Mouse (Mus musculus) forebrain, embryonic 15.5 days (tissue): ENCODE results near the gene Eif3b. TPM values are rescaled to one million over a fixed set of nuclear protein-coding genes. Genes with fewer than 3 reads are reported as not detected.

Experiments
- ATAC-seq: fragments of 200-750 bp; cut with Nextera tagmentation; replicated peaks from 2 replicates; pipeline ENCODE4 v1.8.0; 2017; ENCODE audit warnings: mild to moderate bottlenecking, moderate TSS enrichment, moderate library complexity
- H3K27ac ChIP-seq: fragments of 300-500 bp; sonication (generic); replicated peaks from 2 replicates; pipeline ENCODE4 v1.5.1; 2015; ENCODE audit warnings: mild to moderate bottlenecking, inconsistent platforms
- H3K27me3 ChIP-seq: fragments of 300-500 bp; sonication (generic); 2 replicates; pipeline ENCODE4 v1.6.1; 2015; ENCODE audit warnings: inconsistent platforms
- H3K36me3 ChIP-seq: fragments of 300-500 bp; sonication (generic); 2 replicates; pipeline ENCODE4 v1.6.1; 2015; ENCODE audit warnings: mild to moderate bottlenecking, inconsistent platforms
- H3K4me1 ChIP-seq: fragments of 300-500 bp; sonication (generic); 2 replicates; pipeline ENCODE4 v1.6.1; 2015; ENCODE audit warnings: inconsistent platforms
- H3K4me2 ChIP-seq: fragments of 300-500 bp; sonication (generic); replicated peaks from 2 replicates; pipeline ENCODE4 v1.6.1; 2015; ENCODE audit warnings: mild to moderate bottlenecking, inconsistent platforms
- H3K4me3 ChIP-seq: fragments of 300-500 bp; sonication (generic); 2 replicates; pipeline ENCODE4 v1.5.1; 2015; ENCODE audit warnings: mild to moderate bottlenecking, inconsistent platforms
- H3K9ac ChIP-seq: fragments of 300-500 bp; sonication (generic); replicated peaks from 2 replicates; pipeline ENCODE4 v1.6.1; 2015; ENCODE audit warnings: mild to moderate bottlenecking, inconsistent platforms
- H3K9me3 ChIP-seq: fragments of 300-500 bp; sonication (generic); 2 replicates; pipeline ENCODE4 v1.6.1; 2016; ENCODE audit warnings: inconsistent platforms
- WGBS: fragments of 180-500 bp; shearing (Covaris S2); methylation state at CpG from one replicate; pipeline ENCODE4 v1.1.7; 2015; ENCODE audit warnings: mixed read lengths; 5-methylcytosine and 5-hydroxymethylcytosine counted together
- polyA plus RNA-seq: library from polyadenylated mRNA; unstranded; fragments of >200 nt; fragmentation: Nextera tagmentation; extraction: Ambion mirVana; gene quantifications from 2 replicates; pipeline ENCODE4 v1.2.1, GENCODE M21; 2015

Eif3b gene
- polyA plus RNA-seq, 1 experiment from 2014 or later = 96.7 TPM

DNA sequence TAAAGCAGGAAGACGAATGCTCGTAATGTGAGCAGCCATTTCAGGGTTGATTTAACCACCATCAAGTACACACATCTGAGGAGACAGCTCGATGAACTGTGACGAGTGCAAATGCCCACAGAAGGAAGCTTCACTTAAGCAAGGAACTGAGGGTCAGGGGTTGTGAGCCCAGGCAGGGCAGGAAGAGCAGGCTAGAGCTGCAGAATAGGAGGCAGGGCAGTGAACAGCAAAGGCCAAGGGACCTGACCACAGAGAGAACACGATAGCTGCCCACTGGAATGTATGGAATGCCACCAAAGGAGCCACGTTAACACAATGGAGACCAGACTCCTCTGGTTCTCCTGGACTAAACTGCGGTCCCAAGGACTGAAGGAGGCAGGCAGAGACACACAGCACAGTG, 35.6 kb upstream of the Eif3b start:
- ATAC-seq = no peak

GRCm38 (mm10) chr5:140384462-140384861, 34.7 kb upstream of the Eif3b start:
- WGBS = 92% methylated on average over 1 of the region's 1 CpGs
- Histone ChIP-seq H3K36me3 (no peaks in the 10 kb centered on the region), H3K4me3 (no peak overlapping the region)

More for the DNA sequence above, 35.6 kb upstream of the Eif3b start:
- H3K27me3 ChIP-seq = no peaks in the 10 kb centered on the region
- H3K4me1 ChIP-seq = peaks cover 11% of the 10 kb centered on the region
- H3K4me3 ChIP-seq = no peak overlapping the region
- no peaks in the 10 kb centered on the region for H3K9me3 ChIP-seq
- no peak overlapping the region for H3K27ac ChIP-seq
- H3K4me2 ChIP-seq = no peak overlapping the region
- no peaks in the 10 kb centered on the region for H3K36me3 ChIP-seq
- WGBS = 35% methylated on average over 7 of the region's 7 CpGs
- H3K9ac ChIP-seq = no peak overlapping the region

DNA sequence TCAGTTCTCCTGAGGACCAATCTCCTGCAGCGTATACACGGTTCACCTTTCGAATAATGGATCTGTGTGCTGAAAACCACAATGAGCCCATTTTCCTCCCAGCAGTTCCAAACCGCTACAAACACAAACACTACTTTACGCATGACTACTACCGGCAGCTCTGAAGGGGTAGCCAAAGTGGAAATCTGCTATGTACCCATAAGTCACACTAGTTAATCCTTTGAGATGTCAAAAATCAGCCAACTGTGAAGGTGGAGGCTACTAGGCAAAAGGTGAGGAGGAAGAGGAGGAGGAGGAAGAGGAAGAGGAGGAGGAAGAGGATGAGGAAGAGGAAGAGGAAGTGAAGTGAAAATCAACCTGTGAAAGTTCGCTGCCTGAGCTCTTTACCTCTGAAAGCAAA, 31.9 kb upstream of the Eif3b start:
- Histone ChIP-seq H3K36me3 (no peaks in the 10 kb centered on the region), H3K9me3 (no peaks in the 10 kb centered on the region), H3K4me1 (peaks cover 21% of the 10 kb centered on the region), H3K4me2 (no peak overlapping the region), H3K9ac (no peak overlapping the region), H3K27ac (no peak overlapping the region), H3K27me3 (no peaks in the 10 kb centered on the region), H3K4me3 (no peak overlapping the region)
- ATAC-seq = no peak
- WGBS = 86% methylated on average over 7 of the region's 7 CpGs

More at GRCm38 (mm10) chr5:140384462-140384861, 34.7 kb upstream of the Eif3b start:
- Histone ChIP-seq H3K9ac (no peak overlapping the region), H3K4me2 (no peak overlapping the region), H3K4me1 (peaks cover 20% of the 10 kb centered on the region), H3K9me3 (no peaks in the 10 kb centered on the region), H3K27ac (no peak overlapping the region), H3K27me3 (no peaks in the 10 kb centered on the region)
- ATAC-seq = no peak

- ATAC-seq = no peak
- peak overlapping the region; percentile 76 for H3K4me3 ChIP-seq
- H3K27ac ChIP-seq = no peak overlapping the region
- H3K4me2 ChIP-seq = peak overlapping the region; percentile 96
- H3K4me1 ChIP-seq = peaks cover 21% of the 10 kb centered on the region
- 79% methylated on average over 12 of the region's 12 CpGs for WGBS
- no peaks in the 10 kb centered on the region for H3K27me3 ChIP-seq
- H3K9ac ChIP-seq = peak overlapping the region; percentile 68
- no peaks in the 10 kb centered on the region for H3K9me3 ChIP-seq
- no peaks in the 10 kb centered on the region for H3K36me3 ChIP-seq
Measured at GRCm38 (mm10) chr5:140387816-140388510, 31.2 kb upstream of the Eif3b start.

- peak within 1 kb of the TSS; percentile 96 for H3K4me2 ChIP-seq
- peak within 1 kb of the TSS; percentile 68 for H3K9ac ChIP-seq
Measured at GRCm38 (mm10) chr5:140388588-140389576, 30.2 kb upstream of the Eif3b start, which contains the start of gene Snx8. Snx8 (minus strand) TSS chr5:140389262.

DNA sequence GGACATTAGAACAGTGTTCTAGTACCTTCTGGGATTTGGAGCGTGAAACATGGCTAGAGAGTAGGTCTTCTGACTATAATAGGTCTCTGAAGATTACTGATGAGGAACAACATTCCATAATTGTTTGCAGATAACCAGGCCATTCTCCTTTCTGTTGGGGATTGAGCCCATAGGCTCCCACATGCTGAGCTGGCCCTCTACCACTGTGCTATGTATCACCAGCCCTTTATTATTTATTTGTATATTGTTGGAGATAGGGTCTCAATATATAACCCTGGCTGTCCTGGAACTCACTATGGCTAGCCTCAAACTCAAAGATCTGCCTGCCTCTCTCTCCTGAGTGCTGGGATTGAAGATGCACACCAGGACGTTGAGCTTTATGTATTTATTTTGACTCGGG, 29.5 kb upstream of the Eif3b start:
- WGBS = 62% methylated on average over 3 of the region's 3 CpGs
- no peak overlapping the region for H3K27ac ChIP-seq

More at GRCm38 (mm10) chr5:140388588-140389576, 30.2 kb upstream of the Eif3b start, which contains the start of gene Snx8:
- H3K4me1 ChIP-seq = peaks cover 21% of the 10 kb centered on the region
- H3K27me3 ChIP-seq = no peaks in the 10 kb centered on the region
- H3K4me3 ChIP-seq = peak within 1 kb of the TSS; percentile 76
- H3K36me3 ChIP-seq = no peaks in the 10 kb centered on the region
- 2% methylated on average over 61 of the region's 63 CpGs for WGBS
- no peaks in the 10 kb centered on the region for H3K9me3 ChIP-seq
- 0 out of 2 replicates have a peak within 1 kb of the TSS, but pooled peaks have one; percentile 24 for H3K27ac ChIP-seq
- peak; percentile 94 for ATAC-seq

GRCm38 (mm10) chr5:140391435-140391834, 27.7 kb upstream of the Eif3b start:
- 82% methylated on average over 1 of the region's 1 CpGs for WGBS

More for the DNA sequence above, 29.5 kb upstream of the Eif3b start:
- H3K36me3 ChIP-seq = no peaks in the 10 kb centered on the region
- ATAC-seq = no peak
- H3K9me3 ChIP-seq = no peaks in the 10 kb centered on the region
- H3K27me3 ChIP-seq = no peaks in the 10 kb centered on the region
- H3K9ac ChIP-seq = peak overlapping the region; percentile 68; the same call in 1 of the 2 replicates
- H3K4me1 ChIP-seq = peaks cover 21% of the 10 kb centered on the region
- H3K4me2 ChIP-seq = peak overlapping the region; percentile 96
- peak overlapping the region; percentile 76 for H3K4me3 ChIP-seq

GRCm38 (mm10) chr5:140391981-140392380, 27.1 kb upstream of the Eif3b start:
- no peak overlapping the region for H3K27ac ChIP-seq
- H3K27me3 ChIP-seq = no peaks in the 10 kb centered on the region
- H3K36me3 ChIP-seq = no peaks in the 10 kb centered on the region
- WGBS = 89% methylated on average over 5 of the region's 5 CpGs
- H3K4me3 ChIP-seq = no peak overlapping the region
- H3K4me1 ChIP-seq = peaks cover 21% of the 10 kb centered on the region
- no peak overlapping the region for H3K4me2 ChIP-seq
- no peak overlapping the region for H3K9ac ChIP-seq
- no peaks in the 10 kb centered on the region for H3K9me3 ChIP-seq
- ATAC-seq = no peak

More at GRCm38 (mm10) chr5:140391435-140391834, 27.7 kb upstream of the Eif3b start:
- H3K27me3 ChIP-seq = no peaks in the 10 kb centered on the region
- no peak for ATAC-seq
- H3K36me3 ChIP-seq = no peaks in the 10 kb centered on the region
- H3K4me3 ChIP-seq = no peak overlapping the region
- H3K4me2 ChIP-seq = no peak overlapping the region
- H3K4me1 ChIP-seq = peaks cover 21% of the 10 kb centered on the region
- no peak overlapping the region for H3K27ac ChIP-seq
- H3K9ac ChIP-seq = no peak overlapping the region
- no peaks in the 10 kb centered on the region for H3K9me3 ChIP-seq

GRCm38 (mm10) chr5:140392701-140393100, 26.4 kb upstream of the Eif3b start:
- Histone ChIP-seq H3K4me2 (no peak overlapping the region), H3K4me3 (no peak overlapping the region), H3K27me3 (no peaks in the 10 kb centered on the region), H3K36me3 (no peaks in the 10 kb centered on the region), H3K27ac (no peak overlapping the region), H3K9me3 (no peaks in the 10 kb centered on the region), H3K4me1 (peaks cover 18% of the 10 kb centered on the region), H3K9ac (no peak overlapping the region)
- WGBS = 95% methylated on average over 3 of the region's 3 CpGs
- ATAC-seq = no peak

- Histone ChIP-seq H3K4me2 (no peak overlapping the region), H3K36me3 (no peaks in the 10 kb centered on the region), H3K9ac (no peak overlapping the region), H3K27me3 (no peaks in the 10 kb centered on the region), H3K27ac (no peak overlapping the region), H3K9me3 (no peaks in the 10 kb centered on the region), H3K4me3 (no peak overlapping the region), H3K4me1 (no peaks in the 10 kb centered on the region)
- 65% methylated on average over 8 of the region's 8 CpGs for WGBS
- ATAC-seq = no peak
Measured at GRCm38 (mm10) chr5:140396166-140396940, 22.8 kb upstream of the Eif3b start.

GRCm38 (mm10) chr5:140402640-140403270, 16.4 kb upstream of the Eif3b start:
- Histone ChIP-seq H3K9me3 (no peaks in the 10 kb centered on the region), H3K27me3 (no peaks in the 10 kb centered on the region), H3K4me3 (no peak overlapping the region), H3K4me2 (no peak overlapping the region), H3K4me1 (no peaks in the 10 kb centered on the region), H3K9ac (no peak overlapping the region), H3K27ac (no peak overlapping the region), H3K36me3 (no peaks in the 10 kb centered on the region)
- ATAC-seq = no peak
- WGBS = 81% methylated on average over 4 of the region's 4 CpGs
